Mouse (Mus musculus) myocyte (in vitro differentiated cells): ENCODE data around the gene Cdc6. TPM values are rescaled to one million over a fixed set of nuclear protein-coding genes. Genes with fewer than 3 reads are reported as not detected.

Source experiments
- H3K27me3 ChIP-seq: one replicate; pipeline ENCODE4 v1.6.1; 2011; ENCODE audit not compliant: control insufficient read depth, insufficient read depth, insufficient read length
- H3K36me3 ChIP-seq: one replicate; pipeline ENCODE4 v1.6.1; 2011; ENCODE audit not compliant: control insufficient read depth, insufficient read depth
- H3K4me2 ChIP-seq: one replicate; pipeline ENCODE4 v1.6.1; 2011; ENCODE audit warnings: low read depth, control low read depth
- H3K4me3 ChIP-seq: one replicate; pipeline ENCODE4 v1.5.1; 2011; ENCODE audit warnings: mild to moderate bottlenecking, control low read depth, moderate library complexity
- H3K79me2 ChIP-seq: one replicate; pipeline ENCODE4 v1.6.1; 2011; ENCODE audit not compliant: control insufficient read depth, insufficient read depth
- H3ac ChIP-seq: one replicate; pipeline ENCODE4 v1.6.1; 2011; ENCODE audit not compliant: control insufficient read depth, insufficient read length
- CEBPB ChIP-seq: IDR thresholded peaks from 2 replicates; pipeline ENCODE4 v1.6.1; 2011; ENCODE audit warnings: mild to moderate bottlenecking, moderate library complexity; ENCODE audit not compliant: poor library complexity, insufficient read depth, severe bottlenecking
- E2F4 ChIP-seq: IDR thresholded peaks from one replicate; pipeline ENCODE4 v1.6.1; 2011; ENCODE audit warnings: mild to moderate bottlenecking, control low read depth, moderate library complexity; ENCODE audit not compliant: insufficient read depth
- MAX ChIP-seq: IDR thresholded peaks from one replicate; pipeline ENCODE4 v1.6.1; 2011; ENCODE audit warnings: low read depth, mild to moderate bottlenecking, control low read depth
- MYOD1 ChIP-seq, 3 experiments: IDR thresholded peaks; one replicate each; pipeline ENCODE4 v1.6.1; 2011; ENCODE audit warnings: control low read depth in 2 of 3, low read depth in 2 of 3, mild to moderate bottlenecking in 2 of 3, moderate library complexity in 1 of 3; ENCODE audit not compliant: insufficient read length in 2 of 3, control insufficient read depth in 1 of 3
- MYOG ChIP-seq, 3 experiments: IDR thresholded peaks; one replicate each; pipeline ENCODE4 v1.6.1; 2011; ENCODE audit warnings: control low read depth in 2 of 3, low read depth in 2 of 3, mild to moderate bottlenecking in 2 of 3; ENCODE audit not compliant: insufficient read length in 2 of 3, control insufficient read depth in 1 of 3, insufficient read depth in 1 of 3
- POLR2A ChIP-seq: IDR thresholded peaks from one replicate; pipeline ENCODE4 v1.6.1; 2011; ENCODE audit warnings: low read depth, mild to moderate bottlenecking, control low read depth, moderate library complexity; ENCODE audit not compliant: insufficient read length
- POLR2AphosphoS2 ChIP-seq: IDR thresholded peaks from one replicate; pipeline ENCODE4 v1.6.1; 2011; ENCODE audit warnings: low read depth, control low read depth; ENCODE audit not compliant: insufficient read length
- REST ChIP-seq: IDR thresholded peaks from one replicate; pipeline ENCODE4 v1.6.1; 2011; ENCODE audit warnings: mild to moderate bottlenecking, control low read depth, moderate library complexity; ENCODE audit not compliant: insufficient read depth, insufficient read length
- SRF ChIP-seq: IDR thresholded peaks from one replicate; pipeline ENCODE4 v1.6.1; 2011; ENCODE audit warnings: low read depth; ENCODE audit not compliant: control insufficient read depth, insufficient read length
- TCF12 ChIP-seq: IDR thresholded peaks from one replicate; pipeline ENCODE4 v1.6.1; 2011; ENCODE audit warnings: mild to moderate bottlenecking, control low read depth; ENCODE audit not compliant: poor library complexity, insufficient read depth, severe bottlenecking
- TCF3 ChIP-seq: IDR thresholded peaks from one replicate; pipeline ENCODE4 v1.6.1; 2011; ENCODE audit warnings: low read depth, control low read depth; ENCODE audit not compliant: insufficient read length
- USF1 ChIP-seq: IDR thresholded peaks from one replicate; pipeline ENCODE4 v1.6.1; 2011; ENCODE audit warnings: low read depth, mild to moderate bottlenecking, control low read depth, moderate library complexity
- polyA plus RNA-seq: library from polyadenylated mRNA; unstranded; fragments of >200 nt; fragmentation: generic; extraction: Trizol; gene quantifications from one replicate; pipeline ENCODE4 v1.2.1, GENCODE M21; 2012; ENCODE audit warnings: missing spikeins

Cdc6 gene
- 2.6 TPM for polyA plus RNA-seq

GRCm38 (mm10) chr11:98907437-98908173 is at the start of gene Cdc6:
Cdc6 (plus strand) TSS chr11:98907801.
- H3K79me2 ChIP-seq = peaks cover 14% of the 10 kb centered on the region
- peaks cover 8% of the 10 kb centered on the region for H3K36me3 ChIP-seq
- TF ChIP-seq CEBPB = no peak
- TF ChIP-seq USF1 = no peak
- TF ChIP-seq MYOG (IDR thresholded peaks at IDR 0.05; ENCODE audit: control insufficient read depth in 1 of 3, insufficient read depth in 1 of 3, insufficient read length in 2 of 3, low read depth in 2 of 3) = no peak
- no peak for TF ChIP-seq REST
- TF ChIP-seq E2F4 = peak; percentile 87
- peak; percentile 57 for TF ChIP-seq SRF
- H3K27me3 ChIP-seq = no peaks in the 10 kb centered on the region
- peak within 1 kb of the TSS; percentile 97 for H3K4me2 ChIP-seq
- no peak within 1 kb of the TSS for H3ac ChIP-seq
- peak within 1 kb of the TSS; percentile 54 for H3K4me3 ChIP-seq

DNA sequence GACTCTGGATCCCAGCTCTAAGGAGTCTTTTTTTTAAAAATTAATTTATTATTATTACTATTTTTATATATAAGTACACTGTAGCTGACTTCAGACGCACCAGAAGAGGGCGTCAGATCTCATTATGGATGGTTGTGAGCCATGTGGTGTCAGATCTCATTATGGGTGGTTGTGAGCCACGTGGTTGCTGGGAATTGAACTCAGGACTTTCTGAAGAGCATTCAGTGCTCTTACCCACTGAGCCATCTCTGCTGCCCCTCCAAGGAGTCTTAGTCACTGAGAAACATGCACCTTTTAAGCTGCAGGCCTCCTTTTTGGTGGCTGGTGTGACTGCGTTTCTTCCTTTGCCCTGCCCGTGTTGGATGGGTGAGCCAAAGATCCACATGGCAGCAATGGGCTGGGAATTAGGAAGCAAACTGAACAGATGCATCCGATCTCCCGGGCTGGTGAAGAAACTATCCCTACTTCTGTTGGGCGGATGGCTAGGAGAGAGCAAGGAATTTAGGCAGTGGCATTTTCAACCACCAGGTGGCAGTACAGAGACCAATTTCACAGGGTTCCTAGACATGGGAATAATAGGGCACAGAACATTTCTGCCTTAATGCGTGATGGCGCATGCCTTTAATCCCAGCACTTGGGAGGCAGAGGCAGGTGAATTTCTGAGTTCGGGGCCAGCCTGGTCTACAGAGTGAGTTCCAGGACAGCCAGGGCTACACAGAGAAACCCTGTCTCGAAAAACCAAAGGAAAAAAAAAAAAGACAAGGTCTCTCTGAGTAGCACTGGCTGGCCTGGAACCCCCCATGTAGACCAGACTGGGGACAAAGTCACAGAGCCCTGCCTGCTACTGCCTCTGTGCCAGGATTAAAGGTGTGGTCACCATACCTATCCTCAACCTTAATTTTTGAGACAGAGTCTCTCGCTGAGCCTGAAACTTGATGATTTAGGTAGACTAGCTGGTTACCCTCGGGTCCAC is 48.6 kb upstream of the Cdc6 start:
- peaks cover 3% of the 10 kb centered on the region for H3K79me2 ChIP-seq
- TF ChIP-seq CEBPB = no peak
- TF ChIP-seq POLR2A = no peak
- TF ChIP-seq TCF12 = no peak
- TF ChIP-seq MYOD1 (IDR thresholded peaks at IDR 0.05; ENCODE audit: control insufficient read depth in 1 of 3, insufficient read length in 2 of 3, low read depth in 2 of 3) = no peak
- no peak for TF ChIP-seq MAX
- TF ChIP-seq REST = no peak
- no peak for TF ChIP-seq E2F4
- no peak for TF ChIP-seq SRF
- no peak for TF ChIP-seq POLR2AphosphoS2
- no peak for TF ChIP-seq TCF3
- TF ChIP-seq USF1 = no peak
- no peak for TF ChIP-seq MYOG (IDR thresholded peaks at IDR 0.05; ENCODE audit: control insufficient read depth in 1 of 3, insufficient read depth in 1 of 3, insufficient read length in 2 of 3, low read depth in 2 of 3)
- H3K36me3 ChIP-seq = no peaks in the 10 kb centered on the region
- H3K27me3 ChIP-seq = no peaks in the 10 kb centered on the region
- H3ac ChIP-seq = no peak overlapping the region
- H3K4me3 ChIP-seq = no peak overlapping the region
- peak overlapping the region; percentile 44 for H3K4me2 ChIP-seq

GRCm38 (mm10) chr11:98863028-98863750 is 44.4 kb upstream of the Cdc6 start, which contains the start of gene Wipf2:
Wipf2 (plus strand) TSS chr11:98863638.
- TF ChIP-seq TCF3 = no peak
- no peak for TF ChIP-seq SRF
- TF ChIP-seq CEBPB = no peak
- TF ChIP-seq E2F4 = no peak
- peak; percentile 36 for TF ChIP-seq MAX
- no peak for TF ChIP-seq TCF12
- no peak for TF ChIP-seq REST
- peak; percentile 75 for TF ChIP-seq POLR2AphosphoS2
- TF ChIP-seq USF1 = peak; percentile 60
- TF ChIP-seq MYOG (IDR thresholded peaks at IDR 0.05; ENCODE audit: control insufficient read depth in 1 of 3, insufficient read depth in 1 of 3, insufficient read length in 2 of 3, low read depth in 2 of 3) = peak in 1 of 3 experiments; percentile 3
- no peak for TF ChIP-seq MYOD1 (IDR thresholded peaks at IDR 0.05; ENCODE audit: control insufficient read depth in 1 of 3, insufficient read length in 2 of 3, low read depth in 2 of 3)
- TF ChIP-seq POLR2A = peak; percentile 68
- peak within 1 kb of the TSS; percentile 84 for H3K4me3 ChIP-seq
- H3ac ChIP-seq = peak within 1 kb of the TSS; percentile 47
- peak within 1 kb of the TSS; percentile 87 for H3K4me2 ChIP-seq
- H3K36me3 ChIP-seq = peaks cover 7% of the 10 kb centered on the region
- peaks cover 20% of the 10 kb centered on the region for H3K79me2 ChIP-seq
- no peaks in the 10 kb centered on the region for H3K27me3 ChIP-seq

GRCm38 (mm10) chr11:98863751-98864429 is 43.7 kb upstream of the Cdc6 start:
- Histone ChIP-seq H3K4me2 (peak overlapping the region; percentile 70), H3K36me3 (peaks cover 7% of the 10 kb centered on the region), H3K79me2 (peaks cover 25% of the 10 kb centered on the region), H3K4me3 (peak overlapping the region; percentile 84), H3K27me3 (no peaks in the 10 kb centered on the region), H3ac (peak overlapping the region; percentile 47)
- TF ChIP-seq TCF12 (no peak), TCF3 (no peak), MAX (no peak), REST (no peak), POLR2AphosphoS2 (no peak), USF1 (no peak), POLR2A (no peak), SRF (no peak), CEBPB (no peak), E2F4 (no peak)
